Mouse (Mus musculus) heart, postnatal 0 days (tissue): ENCODE data around the gene Tbxas1.

Experiments used
- CTCF ChIP-seq: IDR thresholded peaks from 2 replicates; pipeline ENCODE4 v1.5.1; 2016; ENCODE audit warnings: antibody characterized with exemption, control low read depth, low read depth
- EP300 ChIP-seq: IDR thresholded peaks from 2 replicates; pipeline ENCODE4 v1.6.1; 2016; ENCODE audit warnings: antibody characterized with exemption, low read depth

GRCm38 (mm10) chr6:38945681-38946080, 70.5 kb downstream of the Tbxas1 start:
- TF ChIP-seq CTCF (no peak), EP300 (no peak)
